Mouse (Mus musculus) heart, adult 9 months (tissue): ENCODE measurements around the gene Rinl.

Experiments used
- DNase-seq, 2 experiments: peaks; one replicate each; pipeline ENCODE4 v3.0.0; 2022; ENCODE audit warnings: low spot score in 2 of 2

The Rinl gene

GRCm38 (mm10) chr7:28822993-28823903 lies 34.5 kb downstream of the Rinl start:
- DNase-seq = no peak

- no peak for DNase-seq
Observed at GRCm38 (mm10) chr7:28823932-28824331, 35.2 kb downstream of the Rinl start.

- DNase-seq = peak; percentile 91 to 96
Observed at GRCm38 (mm10) chr7:28824941-28825685, 36.3 kb downstream of the Rinl start, which contains the start of gene Ech1. Gene Ech1 (plus strand): TSS chr7:28825217.

- peak in 1 of 2 experiments; percentile 57 for DNase-seq
Observed at GRCm38 (mm10) chr7:28825686-28826401, 37.1 kb downstream of the Rinl start.

GRCm38 (mm10) chr7:28826402-28826772 lies 37.6 kb downstream of the Rinl start:
- DNase-seq = no peak

- peak in 1 of 2 experiments; percentile 47 for DNase-seq
Observed at GRCm38 (mm10) chr7:28827338-28827737, 38.6 kb downstream of the Rinl start.

- peak; percentile 71 to 72 for DNase-seq
Observed at GRCm38 (mm10) chr7:28829821-28830220, 41.1 kb downstream of the Rinl start.

- peak; percentile 61 to 65 for DNase-seq
Observed at GRCm38 (mm10) chr7:28830981-28831380, 42.2 kb downstream of the Rinl start.

- DNase-seq = no peak
Observed at GRCm38 (mm10) chr7:28831411-28832125, 42.8 kb downstream of the Rinl start.

- DNase-seq = no peak
Observed at GRCm38 (mm10) chr7:28832137-28832536, 43.4 kb downstream of the Rinl start.

GRCm38 (mm10) chr7:28833723-28834347 lies 45.1 kb downstream of the Rinl start, which contains the start of gene Lgals4:
Gene Lgals4 (plus strand): TSS chr7:28833854.
- DNase-seq = no peak

- DNase-seq = no peak
Observed at GRCm38 (mm10) chr7:28836936-28837335, 48.2 kb downstream of the Rinl start.

GRCm38 (mm10) chr7:28838331-28838730 lies 49.6 kb downstream of the Rinl start:
- DNase-seq = no peak

GRCm38 (mm10) chr7:28847273-28847672 lies 58.5 kb downstream of the Rinl start:
- DNase-seq = no peak
